Mouse (Mus musculus) C2C12 (cell line): ENCODE measurements around the gene Wdr1.

ENCODE experiments used
- CEBPB ChIP-seq: IDR thresholded peaks from one replicate; pipeline ENCODE4 v1.6.1; 2011; ENCODE audit warnings: low read depth, mild to moderate bottlenecking, control low read depth, moderate library complexity
- CTCF ChIP-seq: IDR thresholded peaks from one replicate; pipeline ENCODE4 v1.5.1; 2011; ENCODE audit not compliant: control insufficient read depth, insufficient read depth, insufficient read length
- FOSL1 ChIP-seq: IDR thresholded peaks from one replicate; pipeline ENCODE4 v1.8.0; 2011; ENCODE audit warnings: mild to moderate bottlenecking, low read length; ENCODE audit not compliant: poor library complexity, insufficient read depth, severe bottlenecking
- MAX ChIP-seq: IDR thresholded peaks from one replicate; pipeline ENCODE4 v1.6.1; 2011; ENCODE audit warnings: mild to moderate bottlenecking, control low read depth
- MYOD1 ChIP-seq: IDR thresholded peaks from one replicate; pipeline ENCODE4 v1.6.1; 2011; ENCODE audit warnings: low read depth; ENCODE audit not compliant: control insufficient read depth, insufficient read length
- MYOG ChIP-seq: IDR thresholded peaks from one replicate; pipeline ENCODE4 v1.6.1; 2011; ENCODE audit not compliant: control insufficient read depth, insufficient read length; ENCODE audit errors: extremely low read depth
- USF1 ChIP-seq: IDR thresholded peaks from one replicate; pipeline ENCODE4 v1.6.1; 2011; ENCODE audit warnings: low read depth, mild to moderate bottlenecking, control low read depth, moderate library complexity

DNA sequence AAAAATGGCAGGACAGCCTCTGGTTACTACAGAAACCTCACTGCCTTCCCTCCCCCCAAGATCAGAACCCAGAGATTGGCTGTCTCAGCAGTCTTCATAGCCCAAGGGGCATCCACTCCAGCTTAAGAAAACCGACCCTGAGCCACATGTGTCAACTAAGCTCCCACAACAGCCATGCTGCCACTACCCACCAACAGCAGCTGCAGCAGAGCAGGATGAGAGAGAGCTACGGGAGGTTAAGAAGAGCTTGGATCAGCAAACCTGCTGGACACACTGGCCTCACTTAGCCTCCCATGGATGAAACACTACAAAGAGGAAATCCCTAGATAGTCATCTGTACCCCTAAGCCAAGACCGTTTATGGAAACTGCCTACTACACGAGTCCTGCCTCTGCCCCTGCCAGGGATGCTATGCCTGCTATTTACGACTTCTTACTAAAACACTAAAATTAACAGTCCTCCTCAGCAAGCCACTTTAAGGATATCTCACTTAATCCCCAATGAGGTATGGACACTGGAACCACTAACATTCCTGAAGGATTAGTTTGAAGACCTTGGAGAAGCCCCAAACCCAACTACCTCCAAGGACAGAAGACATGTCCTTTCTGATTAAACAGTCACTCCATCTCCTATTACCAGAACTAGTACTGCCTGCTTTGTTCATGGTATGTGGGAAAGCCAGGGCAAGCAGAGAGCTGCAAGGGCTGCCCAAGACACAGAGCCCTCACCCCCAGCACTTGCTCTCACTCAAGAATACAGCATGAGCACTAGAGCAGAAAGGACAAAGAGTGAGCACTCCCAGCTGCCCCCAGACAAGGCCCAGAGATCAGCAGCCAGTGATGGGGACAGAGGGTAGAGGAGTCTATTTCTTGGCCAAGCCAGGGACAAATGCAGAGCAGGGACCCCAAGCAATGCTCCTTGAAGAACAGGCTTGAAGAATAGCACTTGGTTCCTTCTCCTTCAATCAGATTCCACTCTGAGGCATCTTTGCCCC, 18.3 kb downstream of the Wdr1 start:
- no peak for TF ChIP-seq FOSL1
- no peak for TF ChIP-seq CTCF
- peak; percentile 16 for TF ChIP-seq MYOD1
- TF ChIP-seq CEBPB, result no peak
- no peak for TF ChIP-seq MYOG
- no peak for TF ChIP-seq USF1
- peak; percentile 12 for TF ChIP-seq MAX
